Mouse (Mus musculus): ENCODE data around the gene Pdx1.

The Pdx1 gene

DNA sequence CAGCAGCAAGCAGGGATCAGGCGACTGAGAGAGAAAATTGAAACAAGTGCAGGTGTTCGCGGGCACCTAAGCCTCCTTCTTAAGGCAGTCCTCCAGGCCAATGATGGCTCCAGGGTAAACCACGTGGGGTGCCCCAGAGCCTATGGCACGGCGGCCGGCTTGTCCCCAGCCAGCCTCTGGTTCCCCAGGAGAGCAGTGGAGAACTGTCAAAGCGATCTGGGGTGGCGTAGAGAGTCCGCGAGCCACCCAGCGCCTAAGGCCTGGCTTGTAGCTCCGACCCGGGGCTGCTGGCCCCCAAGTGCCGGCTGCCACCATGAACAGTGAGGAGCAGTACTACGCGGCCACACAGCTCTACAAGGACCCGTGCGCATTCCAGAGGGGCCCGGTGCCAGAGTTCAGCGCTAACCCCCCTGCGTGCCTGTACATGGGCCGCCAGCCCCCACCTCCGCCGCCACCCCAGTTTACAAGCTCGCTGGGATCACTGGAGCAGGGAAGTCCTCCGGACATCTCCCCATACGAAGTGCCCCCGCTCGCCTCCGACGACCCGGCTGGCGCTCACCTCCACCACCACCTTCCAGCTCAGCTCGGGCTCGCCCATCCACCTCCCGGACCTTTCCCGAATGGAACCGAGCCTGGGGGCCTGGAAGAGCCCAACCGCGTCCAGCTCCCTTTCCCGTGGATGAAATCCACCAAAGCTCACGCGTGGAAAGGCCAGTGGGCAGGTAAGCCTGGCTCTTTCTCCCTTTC is at the start of gene Pdx1:
Gene Pdx1, plus strand, starts transcription at position 34 of the 747 bp plus-strand sequence.
- DNase-seq (ENCODE audit: low read depth, low spot score) = peak; percentile 60

DNA sequence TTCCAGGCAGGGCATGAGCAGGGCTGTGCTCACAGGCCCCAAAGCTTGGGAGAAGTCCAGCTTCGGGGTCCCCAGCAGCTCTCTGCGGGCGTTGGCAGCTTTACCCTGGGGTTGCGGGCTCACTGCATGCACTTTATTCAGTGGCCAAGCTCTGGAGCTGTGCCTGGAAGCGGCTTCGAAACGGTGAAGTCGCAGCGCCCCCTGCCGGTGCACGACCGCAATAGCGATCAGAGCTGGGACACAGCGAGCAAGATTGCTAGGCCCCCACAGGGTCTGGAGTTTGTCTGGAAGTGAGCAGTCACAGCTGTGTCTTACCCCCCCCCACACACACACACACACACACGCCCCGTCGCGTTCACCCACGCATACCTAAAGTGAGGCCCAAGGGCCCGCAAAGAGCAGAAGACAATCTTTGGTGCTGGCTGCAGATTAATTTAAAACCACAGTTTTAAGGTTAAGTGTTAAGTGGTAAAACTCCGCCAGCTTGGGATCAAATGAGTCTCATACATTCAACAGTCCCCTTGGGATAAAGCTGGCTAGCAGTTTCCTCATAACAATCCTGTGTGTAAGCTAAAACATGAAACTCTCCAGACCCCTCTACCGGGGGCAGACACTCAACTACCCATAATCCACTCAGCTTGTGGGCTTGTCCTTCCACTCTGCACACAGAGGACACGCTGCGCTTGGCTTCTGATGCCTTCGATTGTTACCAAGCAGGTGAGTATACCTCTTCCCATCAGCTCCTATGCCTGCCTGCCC is 42.2 kb upstream of the Pdx1 start:
- DNase-seq (ENCODE audit: low read depth, low spot score) = peak; percentile 55

DNA sequence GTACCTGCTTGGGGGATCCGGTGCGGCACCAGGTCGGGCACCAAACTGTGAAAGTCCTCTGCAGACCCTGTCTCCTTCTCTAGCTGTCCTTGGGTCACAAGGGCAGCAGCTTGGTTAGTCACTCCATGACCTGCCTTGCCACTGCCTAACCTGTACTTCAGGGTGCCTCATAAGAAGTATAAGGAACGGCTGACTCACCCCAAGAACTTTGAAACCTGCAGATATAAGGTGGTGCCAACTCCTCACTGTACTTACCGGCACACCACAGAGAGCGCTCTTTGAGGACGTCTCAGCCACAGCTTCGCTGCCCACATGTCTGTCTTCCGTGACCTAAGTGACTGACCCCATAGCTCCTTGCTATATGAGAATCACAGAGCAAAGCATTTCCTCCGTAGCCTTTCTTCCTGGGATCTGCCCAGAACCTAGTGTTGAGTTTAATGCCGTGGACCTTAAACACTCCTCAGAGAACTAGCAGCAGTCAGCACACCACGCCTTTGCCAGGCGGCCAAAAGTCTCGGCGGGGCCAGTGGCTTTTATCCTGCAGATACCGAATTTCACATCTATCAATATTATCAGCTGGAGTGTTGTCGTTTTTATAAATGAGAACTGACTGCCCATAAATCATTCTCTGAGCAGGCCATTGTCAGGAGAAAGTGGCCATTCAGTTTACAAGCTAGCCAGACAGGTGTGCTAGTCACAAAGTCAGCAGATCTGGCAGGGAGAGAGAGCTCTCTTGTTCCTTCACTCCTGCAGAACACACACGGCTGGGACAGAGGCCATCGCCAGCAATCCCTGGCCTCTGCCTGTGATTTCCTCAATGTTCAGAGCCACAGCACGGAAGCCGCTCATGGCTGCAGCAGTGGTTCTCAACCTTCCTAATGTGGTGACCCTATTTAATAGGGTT is 34.1 kb upstream of the Pdx1 start:
- no peak for DNase-seq (ENCODE audit: low read depth, low spot score)

- DNase-seq (ENCODE audit: low read depth, low spot score) = no peak
Observed at GRCm38 (mm10) chr5:147243908-147244307, 25.9 kb upstream of the Pdx1 start.

DNA sequence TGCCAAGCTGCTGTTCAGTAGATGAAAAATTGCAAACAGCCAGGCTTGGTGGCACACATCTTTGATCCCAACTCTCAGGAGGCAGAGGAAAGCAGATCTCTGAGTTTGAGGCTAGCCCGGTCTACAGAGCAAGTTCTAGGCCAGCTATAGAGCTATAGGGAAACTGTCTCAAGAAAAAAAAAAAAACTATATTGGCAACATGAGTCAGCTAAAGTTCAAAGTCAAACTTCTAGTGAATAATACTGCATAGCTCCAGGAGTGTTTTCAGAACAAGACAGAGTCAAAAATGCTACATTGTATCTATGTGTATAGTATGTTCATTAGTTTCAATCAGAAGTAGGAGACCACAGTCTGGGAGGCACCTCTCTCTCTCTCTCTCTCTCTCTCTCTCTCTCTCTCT is 9.6 kb upstream of the Pdx1 start:
- no peak for DNase-seq (ENCODE audit: low read depth, low spot score)

- DNase-seq (ENCODE audit: low read depth, low spot score) = no peak
Observed at GRCm38 (mm10) chr5:147260778-147261177, 9.0 kb upstream of the Pdx1 start.

DNA sequence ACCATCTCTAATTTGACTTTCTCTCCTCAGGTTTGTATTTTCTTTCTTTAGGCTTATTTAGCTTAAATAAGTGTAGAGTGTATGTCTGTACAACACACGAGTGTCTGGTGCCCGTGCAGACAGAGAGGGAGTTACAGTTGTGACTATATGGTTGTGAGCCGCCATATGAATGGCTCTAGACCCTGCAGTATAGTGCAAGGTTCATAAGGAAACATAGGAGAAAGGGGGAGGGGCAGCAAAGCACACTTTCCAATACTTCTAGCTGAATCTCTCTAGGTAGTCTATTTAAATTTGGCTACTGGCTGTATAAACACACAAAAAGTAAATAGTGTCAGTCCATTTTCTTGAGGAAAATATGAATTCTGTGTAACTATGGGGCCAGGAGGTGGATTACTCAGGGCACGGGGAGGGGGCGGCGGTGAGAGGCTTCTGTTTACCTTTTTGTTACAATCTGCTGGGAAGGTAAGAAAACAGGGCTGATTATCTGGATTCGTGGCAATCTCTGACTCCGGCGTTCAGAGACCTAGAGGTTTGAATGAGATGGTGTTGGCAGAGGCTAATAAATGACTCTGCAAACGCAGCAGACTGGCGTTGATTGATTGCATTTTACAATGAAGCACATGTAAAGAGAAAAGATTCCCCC is 7.7 kb upstream of the Pdx1 start:
- no peak for DNase-seq (ENCODE audit: low read depth, low spot score)

DNA sequence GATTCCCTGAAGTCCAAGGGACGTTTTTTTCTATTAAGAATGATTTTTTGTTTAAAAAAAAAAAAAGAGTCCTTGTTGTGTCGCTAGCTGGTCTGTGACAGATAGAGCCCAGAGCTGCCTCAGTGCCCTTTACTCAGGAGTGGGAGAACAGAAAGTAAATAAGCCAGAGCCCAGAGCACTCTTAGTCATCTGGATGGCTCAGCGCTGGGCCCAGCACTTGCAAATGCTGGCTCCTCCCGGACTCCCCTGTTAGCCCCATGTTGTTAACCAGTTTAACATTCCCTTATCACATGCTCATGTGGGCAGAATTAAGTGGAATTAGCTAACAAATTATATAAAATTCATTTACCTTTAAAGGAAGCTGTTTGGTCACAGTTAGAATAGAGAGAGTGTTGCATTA is 5.8 kb upstream of the Pdx1 start:
- DNase-seq (ENCODE audit: low read depth, low spot score) = no peak

- DNase-seq (ENCODE audit: low read depth, low spot score) = no peak
Observed at GRCm38 (mm10) chr5:147267434-147267833, 2.3 kb upstream of the Pdx1 start.

GRCm38 (mm10) chr5:147268728-147269127 is 1.0 kb upstream of the Pdx1 start:
- DNase-seq (ENCODE audit: low read depth, low spot score) = no peak

DNA sequence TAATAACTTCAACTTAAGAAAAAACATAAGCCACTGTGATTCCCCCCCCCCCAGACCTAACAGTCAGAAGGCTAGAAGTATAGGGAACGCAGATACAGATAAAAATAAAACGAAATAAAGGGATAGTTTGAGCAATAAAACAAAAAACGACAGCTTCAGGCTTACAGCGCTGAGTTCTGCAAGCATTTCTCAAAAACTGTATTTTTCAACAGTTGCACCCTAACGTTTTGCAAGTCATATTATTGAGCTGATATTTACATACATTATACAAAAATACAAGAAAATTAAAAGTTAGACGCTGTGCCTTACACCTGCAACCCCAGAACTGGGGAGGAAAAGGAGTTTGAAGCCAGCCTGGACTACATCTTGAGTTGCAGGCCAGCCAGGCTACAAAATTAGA is 388 bp upstream of the Pdx1 start:
- DNase-seq (ENCODE audit: low read depth, low spot score) = no peak

- DNase-seq (ENCODE audit: low read depth, low spot score) = no peak
Observed at GRCm38 (mm10) chr5:147270673-147271655, 1.2 kb downstream of the Pdx1 start.

- no peak for DNase-seq (ENCODE audit: low read depth, low spot score)
Observed at GRCm38 (mm10) chr5:147272046-147272807, 2.5 kb downstream of the Pdx1 start.

DNA sequence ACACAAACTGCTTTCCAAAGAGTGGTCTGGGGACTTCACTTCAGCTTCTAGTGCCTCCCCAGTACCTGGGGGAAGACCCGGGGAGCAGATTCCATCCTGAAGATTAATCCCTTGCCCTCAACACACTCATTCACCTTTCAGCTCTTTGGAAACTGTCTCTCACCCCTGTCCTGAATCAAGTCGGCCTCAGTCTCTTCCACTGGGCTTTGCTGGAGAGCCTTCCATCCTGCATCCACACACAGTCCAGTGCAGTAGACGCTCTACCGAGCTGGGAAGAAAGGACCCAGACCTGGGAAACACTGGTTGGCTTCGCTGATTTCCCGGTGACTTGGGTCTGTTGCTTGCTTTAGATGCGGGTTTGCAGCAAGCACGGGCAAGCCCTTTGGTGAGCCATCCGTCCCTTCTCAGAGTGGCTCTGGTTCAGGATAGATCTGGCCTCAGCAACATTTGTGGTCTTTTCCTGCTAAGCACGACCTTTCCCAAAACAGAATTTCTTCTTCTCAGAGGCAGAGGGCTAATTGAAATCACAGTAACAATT is 3.1 kb downstream of the Pdx1 start:
- DNase-seq (ENCODE audit: low read depth, low spot score) = no peak

DNA sequence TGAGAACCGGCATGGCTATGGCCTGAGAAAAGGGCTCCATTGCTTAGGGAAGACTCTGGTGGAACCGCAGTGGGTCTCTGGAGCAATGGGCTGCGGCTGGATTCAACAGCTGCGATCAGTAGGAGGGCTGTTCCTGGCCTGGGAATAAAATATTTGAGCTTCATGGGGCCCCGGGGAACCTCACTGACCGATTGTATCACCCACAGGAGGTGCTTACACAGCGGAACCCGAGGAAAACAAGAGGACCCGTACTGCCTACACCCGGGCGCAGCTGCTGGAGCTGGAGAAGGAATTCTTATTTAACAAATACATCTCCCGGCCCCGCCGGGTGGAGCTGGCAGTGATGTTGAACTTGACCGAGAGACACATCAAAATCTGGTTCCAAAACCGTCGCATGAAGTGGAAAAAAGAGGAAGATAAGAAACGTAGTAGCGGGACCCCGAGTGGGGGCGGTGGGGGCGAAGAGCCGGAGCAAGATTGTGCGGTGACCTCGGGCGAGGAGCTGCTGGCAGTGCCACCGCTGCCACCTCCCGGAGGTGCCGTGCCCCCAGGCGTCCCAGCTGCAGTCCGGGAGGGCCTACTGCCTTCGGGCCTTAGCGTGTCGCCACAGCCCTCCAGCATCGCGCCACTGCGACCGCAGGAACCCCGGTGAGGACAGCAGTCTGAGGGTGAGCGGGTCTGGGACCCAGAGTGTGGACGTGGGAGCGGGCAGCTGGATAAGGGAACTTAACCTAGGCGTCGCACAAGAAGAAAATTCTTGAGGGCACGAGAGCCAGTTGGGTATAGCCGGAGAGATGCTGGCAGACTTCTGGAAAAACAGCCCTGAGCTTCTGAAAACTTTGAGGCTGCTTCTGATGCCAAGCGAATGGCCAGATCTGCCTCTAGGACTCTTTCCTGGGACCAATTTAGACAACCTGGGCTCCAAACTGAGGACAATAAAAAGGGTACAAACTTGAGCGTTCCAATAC is 4.7 kb downstream of the Pdx1 start:
- no peak for DNase-seq (ENCODE audit: low read depth, low spot score)

DNA sequence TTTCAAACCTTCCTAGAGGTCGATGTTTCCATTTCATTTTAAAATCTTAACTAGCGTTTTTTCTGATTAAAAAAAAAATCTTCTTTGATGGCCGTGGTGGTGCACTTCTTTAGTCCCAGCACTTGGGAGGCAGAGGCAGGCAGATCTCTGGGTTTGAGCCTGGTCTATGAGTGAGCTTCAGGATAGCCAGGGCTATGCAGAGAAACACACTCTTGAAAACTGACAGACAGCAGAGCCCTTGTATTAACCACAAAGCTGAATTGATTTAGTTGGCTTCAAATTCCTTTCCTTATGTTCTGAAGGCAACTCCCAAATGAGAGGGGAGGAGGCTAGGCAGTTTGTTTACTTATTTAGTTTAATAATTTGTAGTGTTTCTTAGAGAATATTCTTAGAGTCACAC is 6.0 kb downstream of the Pdx1 start:
- no peak for DNase-seq (ENCODE audit: low read depth, low spot score)

- no peak for DNase-seq (ENCODE audit: low read depth, low spot score)
Observed at GRCm38 (mm10) chr5:147276701-147277546, 7.2 kb downstream of the Pdx1 start.

All from WW6 (cell line).